Mouse (Mus musculus) heart, postnatal 0 days (tissue): Measurements from ENCODE around the gene Irgc1. TPM values are rescaled to one million over a fixed set of nuclear protein-coding genes. Genes with fewer than 3 reads are reported as not detected.

Experiments used
- ATAC-seq: fragments of 200-750 bp; cut with Nextera tagmentation; 2 replicates; pipeline ENCODE4 v1.8.0; 2017; ENCODE audit warnings: low read depth, moderate number of reproducible peaks, moderate library complexity; ENCODE audit not compliant: insufficient read depth
- DNase-seq: peaks from one replicate; pipeline ENCODE4 v3.0.0-alpha.2; 2016; ENCODE audit warnings: low spot score
- H3K27ac ChIP-seq: fragments of 300-500 bp; sonication (generic); 2 replicates; pipeline ENCODE4 v1.5.1; 2014; ENCODE audit warnings: low read depth, mild to moderate bottlenecking
- H3K27me3 ChIP-seq: fragments of 300-500 bp; sonication (generic); 2 replicates; pipeline ENCODE4 v1.6.1; 2014; ENCODE audit warnings: low read length, mixed read lengths; ENCODE audit not compliant: control insufficient read depth, insufficient read depth
- H3K36me3 ChIP-seq: fragments of 300-500 bp; sonication (generic); replicated peaks from 2 replicates; pipeline ENCODE4 v1.6.1; 2014; ENCODE audit warnings: low read length, mixed read lengths; ENCODE audit not compliant: control insufficient read depth, insufficient read depth
- H3K4me1 ChIP-seq: fragments of 300-500 bp; sonication (generic); 2 replicates; pipeline ENCODE4 v1.6.1; 2014; ENCODE audit warnings: antibody characterized with exemption; ENCODE audit not compliant: control insufficient read depth, insufficient read depth
- H3K4me2 ChIP-seq: fragments of 300-500 bp; sonication (generic); 2 replicates; pipeline ENCODE4 v1.6.1; 2014; ENCODE audit warnings: low read depth, mild to moderate bottlenecking, low read length, moderate library complexity
- H3K4me3 ChIP-seq: fragments of 300-500 bp; sonication (generic); 2 replicates; pipeline ENCODE4 v1.5.1; 2014; ENCODE audit warnings: low read depth, low read length
- H3K9ac ChIP-seq: fragments of 300-500 bp; sonication (generic); replicated peaks from 2 replicates; pipeline ENCODE4 v1.6.1; 2014; ENCODE audit warnings: low read depth, low read length, mixed read lengths
- H3K9me3 ChIP-seq: fragments of 300-500 bp; sonication (generic); replicated peaks from 2 replicates; pipeline ENCODE4 v1.6.1; 2016; ENCODE audit warnings: low read length; ENCODE audit not compliant: control insufficient read depth
- CTCF ChIP-seq: IDR thresholded peaks from 2 replicates; pipeline ENCODE4 v1.5.1; 2016; ENCODE audit warnings: antibody characterized with exemption, control low read depth, low read depth
- EP300 ChIP-seq: IDR thresholded peaks from 2 replicates; pipeline ENCODE4 v1.6.1; 2016; ENCODE audit warnings: antibody characterized with exemption, low read depth
- WGBS: fragments of 180-500 bp; shearing (Covaris S2); extraction: QIAGEN DNeasy Blood & Tissue Kit; methylation state at CpG from one replicate; pipeline ENCODE4 v1.1.7; 2014; 5-methylcytosine and 5-hydroxymethylcytosine counted together
- polyA plus RNA-seq: library from polyadenylated mRNA; unstranded; fragments of >200 nt; fragmentation: Nextera tagmentation; extraction: Ambion mirVana; gene quantifications from 2 replicates; pipeline ENCODE4 v1.2.1, GENCODE M21; 2015
- total RNA-seq: library from RNA; depleted of rRNA; stranded (reverse); fragments of >200 nt; gene quantifications from 2 replicates; pipeline ENCODE4 v1.2.3, GENCODE M21; 2014; ENCODE audit warnings: low replicate concordance

Gene Irgc1
- total and polyA plus RNA-seq, 2 experiments from 2014 or later: not detected

- Histone ChIP-seq H3K27me3 (peaks cover 19% of the 10 kb centered on the region), H3K4me1 (peaks cover 4% of the 10 kb centered on the region), H3K4me2 (no peak overlapping the region), H3K9me3 (no peaks in the 10 kb centered on the region), H3K9ac (no peak overlapping the region), H3K4me3 (no peak overlapping the region), H3K36me3 (no peaks in the 10 kb centered on the region), H3K27ac (no peak overlapping the region)
- ATAC-seq (no peak), DNase-seq (no peak)
- TF ChIP-seq EP300: no peak
- no peak for TF ChIP-seq CTCF
- WGBS: 81% methylated on average over 5 of the region's 5 CpGs
These were observed 16.8 kb downstream of the Irgc1 start for GRCm38 (mm10) chr7:24435305-24435704.

GRCm38 (mm10) chr7:24431713-24432112, 20.4 kb downstream of the Irgc1 start:
- no peaks in the 10 kb centered on the region for H3K9me3 ChIP-seq
- H3K4me1 ChIP-seq: no peaks in the 10 kb centered on the region; the same call in 1 of the 2 replicates
- H3K4me3 ChIP-seq: no peak overlapping the region
- H3K36me3 ChIP-seq: no peaks in the 10 kb centered on the region
- ATAC-seq (no peak), DNase-seq (no peak)
- peaks cover 19% of the 10 kb centered on the region for H3K27me3 ChIP-seq
- H3K27ac ChIP-seq: no peak overlapping the region
- H3K9ac ChIP-seq: no peak overlapping the region
- 51% methylated on average over 11 of the region's 11 CpGs for WGBS
- H3K4me2 ChIP-seq: no peak overlapping the region
- TF ChIP-seq CTCF: no peak
- TF ChIP-seq EP300: no peak

DNA sequence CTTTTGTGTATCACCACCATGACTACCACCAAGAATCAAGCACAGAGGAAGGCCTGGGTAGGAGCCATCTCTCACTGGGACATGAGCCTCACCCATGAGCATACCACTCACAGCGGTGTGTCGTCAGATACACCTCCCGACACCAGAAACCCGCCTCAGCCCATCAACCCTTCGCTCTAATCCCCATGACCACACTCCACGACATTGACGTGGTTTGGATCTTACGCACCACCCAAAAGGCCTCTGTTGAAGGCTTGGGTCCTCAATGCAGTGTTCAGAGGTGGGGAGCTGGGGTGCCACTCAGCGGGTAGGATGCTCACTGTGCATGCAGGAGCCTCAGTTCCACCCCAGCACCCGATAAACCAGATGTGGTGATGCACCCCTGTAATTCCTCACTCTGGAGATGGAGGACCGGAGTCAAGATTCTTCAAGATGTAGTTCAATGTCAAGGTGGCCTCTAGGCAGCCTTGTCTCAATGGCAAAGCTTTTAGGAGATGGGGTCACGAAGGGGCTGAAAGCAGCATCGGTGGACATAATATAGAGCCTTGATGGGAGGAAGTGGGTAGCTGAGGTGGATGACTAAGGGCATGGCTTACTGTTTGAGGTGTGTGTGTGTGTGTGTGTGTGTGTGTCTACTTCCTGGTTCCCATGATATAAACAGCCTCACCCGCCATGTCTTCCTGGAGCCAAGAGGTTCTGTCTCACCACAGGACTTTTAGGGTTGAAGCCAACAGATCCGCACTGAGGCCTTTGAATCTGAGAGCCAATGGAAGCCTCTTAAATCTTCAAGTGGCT, 21.3 kb downstream of the Irgc1 start:
- peaks cover 19% of the 10 kb centered on the region for H3K27me3 ChIP-seq
- no peaks in the 10 kb centered on the region for H3K36me3 ChIP-seq
- TF ChIP-seq EP300 (no peak), CTCF (no peak)
- H3K4me3 ChIP-seq: no peak overlapping the region
- H3K4me1 ChIP-seq: no peaks in the 10 kb centered on the region; the same call in 1 of the 2 replicates
- 93% methylated on average over 15 of the region's 15 CpGs for WGBS
- ATAC-seq (no peak), DNase-seq (no peak)
- no peaks in the 10 kb centered on the region for H3K9me3 ChIP-seq
- no peak overlapping the region for H3K4me2 ChIP-seq
- no peak overlapping the region for H3K27ac ChIP-seq
- no peak overlapping the region for H3K9ac ChIP-seq

DNA sequence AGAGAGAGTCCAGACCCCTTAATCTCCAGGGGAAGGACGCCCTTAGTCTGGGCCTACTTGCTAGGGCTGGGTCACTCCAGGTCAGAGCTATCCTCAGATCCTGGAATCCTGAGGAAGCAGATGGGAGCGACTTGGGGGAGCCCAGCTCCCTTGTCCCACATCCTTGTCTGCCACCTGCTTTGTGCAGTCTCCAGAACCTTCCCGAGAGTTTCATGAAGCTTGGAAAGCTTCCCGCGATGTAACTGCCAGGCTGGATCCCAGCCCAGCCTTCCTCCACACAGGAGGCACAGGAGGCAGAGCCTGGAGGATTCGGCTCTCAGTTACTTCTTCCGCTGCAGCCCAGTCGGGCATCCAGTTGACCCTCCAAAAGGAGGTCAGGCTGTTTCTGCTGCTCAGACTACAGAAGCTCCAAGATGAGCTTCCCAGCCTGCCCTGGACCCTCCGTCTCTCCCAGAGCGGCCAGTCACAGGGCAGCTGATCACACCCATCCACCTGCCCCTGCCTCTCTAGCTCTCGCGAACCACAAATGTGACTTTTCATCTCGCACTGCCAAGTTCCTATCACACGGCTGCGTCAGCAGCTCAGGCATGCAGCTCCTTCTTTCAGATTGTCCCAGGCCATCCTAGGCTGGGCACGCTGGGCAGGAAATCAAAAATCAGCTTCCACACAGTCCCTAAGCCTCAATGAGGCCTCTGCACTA, 22.5 kb downstream of the Irgc1 start:
- H3K36me3 ChIP-seq: no peaks in the 10 kb centered on the region
- H3K27me3 ChIP-seq: peaks cover 19% of the 10 kb centered on the region
- H3K4me1 ChIP-seq: peaks cover 3% of the 10 kb centered on the region; the same call in 1 of the 2 replicates
- no peak for TF ChIP-seq CTCF
- no peak for TF ChIP-seq EP300
- 0 out of 2 replicates have a peak overlapping the region, but pooled peaks have one; percentile 24 for H3K4me2 ChIP-seq
- H3K9me3 ChIP-seq: no peaks in the 10 kb centered on the region
- peak; percentile 42 for DNase-seq
- no peak overlapping the region for H3K4me3 ChIP-seq
- ATAC-seq: peak; percentile 83
- 20% methylated on average over 16 of the region's 16 CpGs for WGBS
- no peak overlapping the region for H3K9ac ChIP-seq
- peak overlapping the region; percentile 72 for H3K27ac ChIP-seq

DNA sequence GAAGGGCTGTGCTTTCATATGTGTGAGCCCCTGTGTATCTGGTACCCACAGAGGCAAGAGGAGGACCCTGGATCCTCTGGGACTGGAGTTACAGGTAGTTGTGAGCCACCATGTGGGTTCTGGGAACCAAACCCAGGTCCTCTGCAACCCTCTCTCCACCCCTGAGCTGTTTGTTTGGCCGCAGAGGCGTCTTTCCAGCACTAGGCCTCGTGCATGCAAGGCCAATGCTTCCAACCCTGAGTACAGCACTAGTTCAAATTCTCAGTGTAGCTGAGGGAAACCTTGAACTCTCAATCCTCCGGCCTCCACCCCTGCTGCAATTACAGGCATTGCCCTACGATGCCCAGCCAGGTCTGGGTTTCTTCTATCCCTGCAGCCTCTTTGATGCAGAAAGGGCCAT, 23.4 kb downstream of the Irgc1 start:
- DNase-seq (no peak), ATAC-seq (no peak)
- H3K36me3 ChIP-seq: peaks cover under 1% of the 10 kb centered on the region; the same call in 1 of the 2 replicates
- WGBS: 93% methylated on average over 5 of the region's 5 CpGs
- no peak overlapping the region for H3K9ac ChIP-seq
- H3K27ac ChIP-seq: no peak overlapping the region
- TF ChIP-seq CTCF: no peak
- TF ChIP-seq EP300: no peak
- no peak overlapping the region for H3K4me2 ChIP-seq
- no peaks in the 10 kb centered on the region for H3K9me3 ChIP-seq
- peaks cover 9% of the 10 kb centered on the region; the same call in 1 of the 2 replicates for H3K4me1 ChIP-seq
- H3K4me3 ChIP-seq: no peak overlapping the region
- H3K27me3 ChIP-seq: peaks cover 17% of the 10 kb centered on the region
